Mouse (Mus musculus): ENCODE data around the gene Rgs4. TPM values are rescaled to one million over a fixed set of nuclear protein-coding genes. Genes with fewer than 3 reads are reported as not detected.

Rgs4 gene
- polyA plus RNA-seq, 1 experiment = 29.0 TPM

DNA sequence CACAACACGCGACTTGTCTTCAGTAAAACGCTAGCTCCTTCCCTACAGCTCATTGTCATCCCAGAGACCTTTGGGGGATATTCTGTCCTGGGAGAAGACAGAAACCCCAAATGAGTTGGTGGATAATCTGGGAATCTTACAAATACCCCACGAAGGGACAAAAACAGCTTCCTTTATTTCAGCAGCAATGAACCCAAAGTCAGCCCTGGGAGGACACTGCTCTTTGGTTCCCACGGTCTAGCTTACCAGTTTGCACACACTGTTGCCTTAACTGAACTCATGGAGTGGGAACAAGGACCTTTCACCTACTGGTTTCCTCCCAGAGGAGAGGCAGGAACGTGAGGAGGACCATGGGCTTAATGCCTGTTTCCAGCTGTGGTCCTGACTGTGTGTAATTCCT, 10.2 kb downstream of the Rgs4 start:
- TF ChIP-seq POLR2A (IDR thresholded peaks at IDR 0.05; ENCODE audit: borderline replicate concordance, extremely low read depth, insufficient read depth, insufficient read length, poor library complexity, severe bottlenecking) = no peak
- TF ChIP-seq CTCF (IDR thresholded peaks at IDR 0.05; ENCODE audit: borderline replicate concordance, extremely low read depth, insufficient read depth, insufficient read length) = no peak
- no peak for DNase-seq (ENCODE audit: low read depth)

DNA sequence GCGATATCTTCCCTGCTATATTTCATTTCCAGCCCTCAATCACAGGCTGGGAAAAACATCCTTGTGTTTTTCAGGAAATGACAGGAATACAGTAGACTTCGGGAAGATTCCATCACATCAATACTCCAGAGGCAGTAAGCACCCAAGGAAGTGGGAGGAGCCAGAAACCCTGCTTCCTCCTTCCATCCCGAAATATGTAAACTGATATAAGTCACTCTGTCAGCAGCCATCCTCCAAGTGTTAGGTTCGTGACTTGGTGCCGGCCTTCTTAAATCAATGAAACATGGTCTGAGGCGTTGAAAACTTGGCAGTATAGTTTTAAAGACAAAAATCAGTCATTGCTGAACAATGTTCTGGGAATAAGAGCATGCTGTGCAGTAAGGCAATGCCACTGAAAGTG, 11.3 kb downstream of the Rgs4 start:
- no peak for TF ChIP-seq CTCF (IDR thresholded peaks at IDR 0.05; ENCODE audit: borderline replicate concordance, extremely low read depth, insufficient read depth, insufficient read length)
- no peak for TF ChIP-seq POLR2A (IDR thresholded peaks at IDR 0.05; ENCODE audit: borderline replicate concordance, extremely low read depth, insufficient read depth, insufficient read length, poor library complexity, severe bottlenecking)
- no peak for DNase-seq (ENCODE audit: low read depth)

DNA sequence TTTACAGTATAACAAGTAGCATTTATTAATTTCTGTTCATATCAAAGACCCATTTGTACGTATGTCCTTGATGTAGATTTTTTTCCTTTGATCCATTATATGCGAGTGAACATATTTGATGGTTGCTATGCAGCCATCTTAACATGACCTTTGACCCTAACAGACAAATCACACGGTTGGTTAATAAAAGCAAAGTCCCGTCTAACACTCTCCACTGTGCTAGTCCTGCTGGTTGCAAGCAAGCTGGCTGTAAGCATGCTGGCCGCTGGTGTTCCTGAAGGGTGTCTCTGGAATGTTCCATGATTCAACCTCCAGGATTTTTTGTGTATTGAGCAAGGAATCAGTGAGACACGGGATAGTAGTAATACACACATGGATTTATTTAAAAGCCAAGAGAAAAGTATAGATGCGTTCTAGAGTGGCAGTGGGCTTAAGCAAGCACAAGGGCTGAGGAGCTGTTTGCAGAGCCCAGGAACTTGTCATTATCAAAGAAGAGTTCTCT, 16.8 kb downstream of the Rgs4 start:
- TF ChIP-seq CTCF (IDR thresholded peaks at IDR 0.05; ENCODE audit: borderline replicate concordance, extremely low read depth, insufficient read depth, insufficient read length) (no peak), POLR2A (IDR thresholded peaks at IDR 0.05; ENCODE audit: borderline replicate concordance, extremely low read depth, insufficient read depth, insufficient read length, poor library complexity, severe bottlenecking) (no peak)
- no peak for DNase-seq (ENCODE audit: low read depth)

DNA sequence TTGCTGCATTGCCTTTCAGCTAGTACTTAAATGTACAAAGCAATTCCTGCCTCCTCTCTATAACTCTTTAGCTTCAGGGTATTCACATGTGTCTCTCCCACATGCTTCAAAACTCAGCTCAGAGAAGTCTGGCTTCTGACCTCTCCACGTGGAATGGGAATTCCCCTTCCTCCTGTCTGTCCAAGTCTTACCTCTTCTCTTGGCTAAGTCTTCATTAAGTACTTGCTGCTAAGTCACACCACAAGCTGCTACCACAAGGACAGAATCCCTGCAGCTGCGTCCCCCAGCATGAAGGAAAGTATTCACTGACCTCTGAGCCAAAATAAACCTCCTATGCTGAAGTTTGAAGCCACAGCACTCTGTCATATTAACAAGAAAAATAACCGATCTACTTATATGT, 21.1 kb downstream of the Rgs4 start:
- TF ChIP-seq CTCF (IDR thresholded peaks at IDR 0.05; ENCODE audit: borderline replicate concordance, extremely low read depth, insufficient read depth, insufficient read length) = no peak
- no peak for TF ChIP-seq POLR2A (IDR thresholded peaks at IDR 0.05; ENCODE audit: borderline replicate concordance, extremely low read depth, insufficient read depth, insufficient read length, poor library complexity, severe bottlenecking)
- DNase-seq (ENCODE audit: low read depth) = no peak

DNA sequence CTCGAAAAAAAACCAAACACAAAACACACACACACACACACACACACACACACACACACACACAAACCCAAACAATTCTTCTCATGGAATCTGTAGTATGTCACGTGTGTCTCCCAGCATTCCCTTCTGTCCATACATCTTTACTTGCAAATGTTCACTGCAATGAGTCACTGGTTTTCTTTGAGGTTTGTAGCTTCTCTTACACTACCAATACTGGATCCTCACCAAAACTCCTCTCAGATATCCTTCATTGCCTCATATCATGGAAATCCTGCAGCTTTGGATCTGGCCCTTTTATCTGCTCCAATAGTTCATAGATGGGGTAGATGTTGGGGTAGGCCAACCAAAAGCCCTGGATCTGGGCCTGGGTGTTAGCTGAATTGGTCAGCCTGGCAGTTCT, 25.6 kb downstream of the Rgs4 start:
- DNase-seq (ENCODE audit: low read depth) = no peak
- no peak for TF ChIP-seq CTCF (IDR thresholded peaks at IDR 0.05; ENCODE audit: borderline replicate concordance, extremely low read depth, insufficient read depth, insufficient read length)
- TF ChIP-seq POLR2A (IDR thresholded peaks at IDR 0.05; ENCODE audit: borderline replicate concordance, extremely low read depth, insufficient read depth, insufficient read length, poor library complexity, severe bottlenecking) = no peak

DNA sequence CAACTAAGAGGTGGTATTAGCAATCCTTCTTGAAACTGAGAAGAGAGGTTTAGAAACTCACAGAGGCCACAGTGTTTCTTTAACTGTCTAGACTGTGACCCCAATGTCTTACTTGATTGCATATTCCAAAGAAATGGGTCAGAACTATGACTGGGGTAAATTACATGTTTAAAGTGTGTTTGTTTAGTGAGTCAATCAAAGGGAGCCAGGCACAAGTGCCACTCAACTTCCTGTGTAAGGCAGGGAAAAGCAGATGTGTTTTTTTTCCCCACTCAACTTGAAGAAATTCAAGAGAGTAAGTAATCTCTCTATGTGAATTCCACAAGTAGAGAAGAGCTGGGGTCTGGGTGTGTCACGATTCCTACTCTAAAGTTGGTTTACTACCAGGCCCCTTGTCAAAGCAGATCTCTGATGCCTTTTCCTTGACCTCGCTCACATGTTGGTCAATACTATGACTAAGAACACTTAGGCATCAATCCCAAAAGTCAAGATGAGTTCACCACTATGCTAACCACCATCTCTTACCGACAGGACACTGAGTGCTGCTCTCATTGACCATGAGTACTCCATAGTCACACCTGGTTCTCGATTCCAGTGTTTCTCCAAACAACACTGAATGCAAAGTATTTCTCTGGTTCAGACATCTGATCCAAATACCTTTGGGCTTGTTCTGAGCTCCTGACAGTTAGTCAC, 42.9 kb downstream of the Rgs4 start:
- TF ChIP-seq POLR2A (IDR thresholded peaks at IDR 0.05; ENCODE audit: borderline replicate concordance, extremely low read depth, insufficient read depth, insufficient read length, poor library complexity, severe bottlenecking) (no peak), CTCF (IDR thresholded peaks at IDR 0.05; ENCODE audit: borderline replicate concordance, extremely low read depth, insufficient read depth, insufficient read length) (no peak)
- no peak for DNase-seq (ENCODE audit: low read depth)

DNA sequence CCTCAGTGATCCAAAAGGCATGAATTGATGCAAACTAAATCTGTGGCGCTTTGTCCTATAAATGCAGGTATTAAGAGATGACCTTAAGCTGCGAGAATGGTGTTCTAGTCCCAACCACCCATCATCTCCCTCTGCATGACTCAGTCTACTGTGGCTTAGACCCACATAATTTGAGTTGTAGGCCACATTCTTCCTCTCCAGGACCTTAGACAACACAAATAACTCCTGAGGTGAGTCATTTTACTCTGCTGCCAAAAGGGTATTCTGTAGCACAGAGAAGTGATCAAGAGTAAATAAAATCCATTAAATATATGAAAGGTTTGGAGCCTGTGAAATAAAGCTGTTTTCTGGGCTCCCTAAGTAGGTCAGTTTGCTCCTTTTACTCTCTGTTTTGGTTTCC, 48.3 kb downstream of the Rgs4 start:
- TF ChIP-seq POLR2A (IDR thresholded peaks at IDR 0.05; ENCODE audit: borderline replicate concordance, extremely low read depth, insufficient read depth, insufficient read length, poor library complexity, severe bottlenecking) (no peak), CTCF (IDR thresholded peaks at IDR 0.05; ENCODE audit: borderline replicate concordance, extremely low read depth, insufficient read depth, insufficient read length) (no peak)
- no peak for DNase-seq (ENCODE audit: low read depth)

DNA sequence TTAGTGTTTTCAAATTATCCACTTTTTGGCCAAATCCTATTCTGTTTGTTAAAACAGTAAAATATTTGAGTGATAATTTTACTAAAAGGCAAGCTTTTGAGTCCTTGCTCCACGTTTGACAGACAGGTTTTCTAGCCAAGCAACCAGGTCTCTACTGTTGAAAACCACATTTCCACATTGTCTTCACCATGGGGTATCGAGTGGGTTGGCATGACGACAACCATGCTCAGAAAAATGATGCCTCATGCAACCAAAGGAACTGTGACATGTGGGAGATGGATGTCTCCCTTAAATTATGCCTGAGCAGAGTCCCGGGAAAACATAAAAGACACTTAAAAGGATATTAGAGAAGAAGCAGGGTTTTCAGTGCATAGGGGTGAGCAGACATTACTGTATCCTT, 50.2 kb downstream of the Rgs4 start:
- no peak for TF ChIP-seq POLR2A (IDR thresholded peaks at IDR 0.05; ENCODE audit: borderline replicate concordance, extremely low read depth, insufficient read depth, insufficient read length, poor library complexity, severe bottlenecking)
- TF ChIP-seq CTCF (IDR thresholded peaks at IDR 0.05; ENCODE audit: borderline replicate concordance, extremely low read depth, insufficient read depth, insufficient read length) = no peak
- no peak for DNase-seq (ENCODE audit: low read depth)

DNA sequence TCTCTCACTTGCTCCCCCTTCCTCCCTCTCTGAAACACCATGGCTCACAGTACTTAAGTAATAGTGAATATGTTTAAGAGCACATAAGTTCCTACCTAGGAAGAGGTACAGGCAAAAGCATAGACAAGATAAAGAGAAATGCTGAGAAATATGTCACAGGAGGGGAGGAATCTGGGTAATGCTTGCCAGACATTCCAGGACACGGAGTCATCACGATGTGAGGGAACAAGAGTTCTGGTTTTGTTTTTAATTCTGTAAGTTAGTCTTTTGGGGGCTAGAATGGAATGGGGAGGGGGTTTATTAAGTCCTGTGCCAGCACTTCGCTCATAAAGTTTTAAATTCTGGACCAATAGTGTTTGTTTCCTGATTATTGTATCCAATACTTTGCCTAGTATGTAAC, 52.1 kb downstream of the Rgs4 start:
- no peak for DNase-seq (ENCODE audit: low read depth)
- TF ChIP-seq POLR2A (IDR thresholded peaks at IDR 0.05; ENCODE audit: borderline replicate concordance, extremely low read depth, insufficient read depth, insufficient read length, poor library complexity, severe bottlenecking) (no peak), CTCF (IDR thresholded peaks at IDR 0.05; ENCODE audit: borderline replicate concordance, extremely low read depth, insufficient read depth, insufficient read length) (no peak)

DNA sequence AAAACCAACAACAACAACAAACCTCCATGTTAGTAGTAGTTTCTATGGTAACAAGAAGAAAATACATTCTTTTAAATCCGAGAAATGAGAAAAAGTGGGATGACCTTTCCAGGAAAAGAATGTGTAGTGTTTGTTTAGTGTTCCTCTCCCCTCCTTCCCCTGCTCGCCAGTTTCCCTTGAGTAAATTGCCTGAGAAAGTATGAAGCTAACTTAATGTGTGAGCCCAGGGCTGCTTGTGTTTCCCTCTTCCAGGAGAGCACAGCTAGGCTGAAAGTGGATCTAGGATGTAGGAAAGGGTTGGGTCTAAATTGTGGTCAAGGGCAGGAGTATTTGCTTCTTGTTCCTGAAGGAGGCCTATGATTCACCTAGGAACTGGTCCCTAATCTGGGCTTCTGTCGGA, 53.9 kb downstream of the Rgs4 start:
- no peak for TF ChIP-seq CTCF (IDR thresholded peaks at IDR 0.05; ENCODE audit: borderline replicate concordance, extremely low read depth, insufficient read depth, insufficient read length)
- TF ChIP-seq POLR2A (IDR thresholded peaks at IDR 0.05; ENCODE audit: borderline replicate concordance, extremely low read depth, insufficient read depth, insufficient read length, poor library complexity, severe bottlenecking) = no peak
- no peak for DNase-seq (ENCODE audit: low read depth)

DNA sequence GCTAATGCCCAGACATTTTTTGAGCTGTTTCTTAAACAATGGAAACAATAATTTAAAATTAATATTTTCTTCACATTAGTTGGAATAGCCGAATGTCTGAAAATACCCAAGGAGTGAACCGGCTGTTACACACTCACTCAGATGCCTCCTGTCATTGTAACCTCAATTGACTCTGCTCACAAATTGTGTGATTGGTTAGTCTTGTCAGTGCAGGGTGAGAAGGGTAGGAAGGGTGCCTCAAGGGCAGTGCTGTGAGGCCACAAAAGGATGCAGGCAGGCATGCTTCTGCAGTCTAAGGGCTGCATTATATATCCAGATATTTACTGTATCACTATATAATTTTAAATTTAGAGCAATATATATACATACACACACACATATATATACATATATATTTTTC, 54.4 kb downstream of the Rgs4 start:
- DNase-seq (ENCODE audit: low read depth) = no peak
- TF ChIP-seq POLR2A (IDR thresholded peaks at IDR 0.05; ENCODE audit: borderline replicate concordance, extremely low read depth, insufficient read depth, insufficient read length, poor library complexity, severe bottlenecking) (no peak), CTCF (IDR thresholded peaks at IDR 0.05; ENCODE audit: borderline replicate concordance, extremely low read depth, insufficient read depth, insufficient read length) (no peak)

Other genes starting within 250 kb of the Rgs4 start
- 11.9 and 16.9 TPM in 2 replicates for gene Nuf2, start 216.2 kb downstream of the Rgs4 start, polyA plus RNA-seq (2012; rRNA removed)
- 25.8 and 39.0 TPM in 2 replicates for gene Rgs5, start 92.1 kb downstream of the Rgs4 start, polyA plus RNA-seq (2012; rRNA removed)
- 6.3 and 8.5 TPM in 2 replicates for gene Ccdc190, start 181.0 kb upstream of the Rgs4 start, polyA plus RNA-seq (2012; rRNA removed)
- 14.6 and 14.9 TPM in 2 replicates for gene Hsd17b7, start 221.6 kb upstream of the Rgs4 start, polyA plus RNA-seq (2012; rRNA removed)

All from brain, embryonic 14.5 days (tissue).